ENCODE assay signal across 37 mouse cellular contexts in genomic region chr9:98523872-98524271, GRCm38 (mm10). TPM values are rescaled to one million over a fixed set of nuclear protein-coding genes. Genes with fewer than 3 reads are reported as not detected.
DNase-seq lines count a peak whose midpoint lies in the region; ATAC-seq lines count a peak whose summit lies in the region.
"Had no signal": no experiment of that assay in that cellular context is flagged by ENCODE, and none has a peak within 500 bp of the region (broad histone marks: within the 10 kb centered on the region; RNA-seq: fewer than 3 reads in every experiment).

No protein-coding gene starts in this region.

- no peak overlapping the region for H3K4me2 ChIP-seq in neural tube, embryonic 15.5 days
- H3K4me2 ChIP-seq in forebrain, embryonic 14.5 days (ENCODE audit: low read length): no peak overlapping the region
- H3K4me2 ChIP-seq: heart, embryonic 13.5 days; intestine, embryonic 15.5 days; limb, embryonic 15.5 days; liver, embryonic 13.5 days; midbrain, embryonic 11.5 days; neural tube, embryonic 13.5 days; stomach, embryonic 15.5 days had no signal

- H3K4me1 ChIP-seq in neural tube, embryonic 15.5 days: peaks cover 20% of the 10 kb centered on the region
- H3K4me1 ChIP-seq in forebrain, embryonic 14.5 days (ENCODE audit: control insufficient read depth, insufficient read depth, low read length): peaks cover 31% of the 10 kb centered on the region
- H3K4me1 ChIP-seq: heart, embryonic 13.5 days; intestine, embryonic 15.5 days; liver, embryonic 13.5 days; stomach, embryonic 15.5 days had no signal

- no peaks in the 10 kb centered on the region for H3K27me3 ChIP-seq in neural tube, embryonic 15.5 days (replicated peaks)
- no peaks in the 10 kb centered on the region for H3K27me3 ChIP-seq in forebrain, embryonic 14.5 days (replicated peaks; ENCODE audit: control insufficient read depth, insufficient read depth, low read length)
- H3K27me3 ChIP-seq: heart, embryonic 13.5 days; intestine, embryonic 15.5 days; limb, embryonic 15.5 days; liver, embryonic 13.5 days; neural tube, embryonic 13.5 days; stomach, embryonic 15.5 days had no signal

- no peak overlapping the region for H3K9ac ChIP-seq in neural tube, embryonic 15.5 days (replicated peaks)
- H3K9ac ChIP-seq in forebrain, embryonic 14.5 days (ENCODE audit: low read length): no peak overlapping the region
- H3K9ac ChIP-seq: heart, embryonic 13.5 days; intestine, embryonic 15.5 days; limb, embryonic 15.5 days; liver, embryonic 13.5 days; neural tube, embryonic 13.5 days; stomach, embryonic 15.5 days had no signal

- 0 out of 2 replicates have a peak, but pooled peaks have one; percentile 27 for ATAC-seq in neural tube, embryonic 15.5 days (ENCODE audit: low FRiP score)
- ATAC-seq in forebrain, embryonic 14.5 days: no peak
- peak; percentile 71 to 83; a peak in 3 of 4 replicates for ATAC-seq in hematopoietic stem cell, adult 5-6 weeks (replicated peaks in 1 of 2; ENCODE audit: insufficient read depth in 1 of 2, low FRiP score in 2 of 2, low TSS enrichment in 1 of 2, low read depth in 1 of 2, poor library complexity in 2 of 2, severe bottlenecking in 2 of 2)
- ATAC-seq: lung, postnatal 0 days had no signal

- WGBS in neural tube, embryonic 15.5 days: 72% methylated on average over 2 of the region's 2 CpGs
- WGBS in forebrain, embryonic 14.5 days: 76% methylated on average over 2 of the region's 2 CpGs

- no peak overlapping the region for H3K4me3 ChIP-seq in neural tube, embryonic 15.5 days (replicated peaks)
- no peak overlapping the region for H3K4me3 ChIP-seq in forebrain, embryonic 14.5 days (ENCODE audit: low read depth, low read length)
- H3K4me3 ChIP-seq: gastrocnemius, adult 2 months; heart, embryonic 13.5 days; hindbrain, embryonic 10.5 days; intestine, embryonic 15.5 days; limb, embryonic 10.5 days; limb, embryonic 15.5 days; liver, embryonic 13.5 days; myocyte; neural tube, embryonic 13.5 days; stomach, embryonic 15.5 days had no signal

- no peaks in the 10 kb centered on the region for H3K9me3 ChIP-seq in neural tube, embryonic 15.5 days (replicated peaks)
- no peaks in the 10 kb centered on the region for H3K9me3 ChIP-seq in forebrain, embryonic 14.5 days (replicated peaks; ENCODE audit: control insufficient read depth, low read length)
- H3K9me3 ChIP-seq: G1E; heart, embryonic 13.5 days; hindbrain, embryonic 10.5 days; intestine, embryonic 15.5 days; limb, embryonic 10.5 days; limb, embryonic 15.5 days; liver, embryonic 13.5 days; neural tube, embryonic 13.5 days; stomach, embryonic 15.5 days had no signal

- H3K36me3 ChIP-seq in neural tube, embryonic 15.5 days: no peaks in the 10 kb centered on the region
- H3K36me3 ChIP-seq in forebrain, embryonic 14.5 days (ENCODE audit: control insufficient read depth, insufficient read depth, low read length): no peaks in the 10 kb centered on the region
- H3K36me3 ChIP-seq: G1E; heart, embryonic 13.5 days; hindbrain, embryonic 10.5 days; intestine, embryonic 15.5 days; limb, embryonic 10.5 days; limb, embryonic 15.5 days; liver, embryonic 13.5 days; neural tube, embryonic 13.5 days; stomach, embryonic 15.5 days had no signal

- no peak overlapping the region for H3K27ac ChIP-seq in neural tube, embryonic 15.5 days (replicated peaks)
- H3K27ac ChIP-seq in forebrain, embryonic 14.5 days (ENCODE audit: low read depth, low read length): peak overlapping the region; percentile 58; the same call in 1 of the 2 replicates
- H3K27ac ChIP-seq: gastrocnemius, adult 2 months; heart, embryonic 13.5 days; hindbrain, embryonic 10.5 days; hindbrain, postnatal 0 days; kidney, postnatal 0 days; limb, embryonic 10.5 days; limb, embryonic 15.5 days; liver, embryonic 13.5 days; neural tube, embryonic 13.5 days; stomach, embryonic 15.5 days had no signal

- DNase-seq in neural tube, embryonic 10.5 days (ENCODE audit: extremely low spot score, low spot score): no peak
- no peak for DNase-seq in forebrain, embryonic 14.5 days (ENCODE audit: low spot score)
- no peak for DNase-seq in ovary, postnatal 14 days (ENCODE audit: low spot score)
- no peak for DNase-seq in thymus, postnatal 4 days
- DNase-seq: adrenal gland, adult 8-10 months; cerebellum, adult 8-10 months; cerebellum, postnatal 25 days; gastrocnemius, adult 2 months; heart, postnatal 10 days; kidney, adult 2 months; kidney, postnatal 4 days; layer of hippocampus, adult 9-11 months; liver, embryonic 13.5 days; lung, adult 18-20 months; lung, postnatal 4 days; retina, postnatal 1 day; right cerebral cortex, postnatal 14 days; thymus, adult 18-20 months; thymus, postnatal 36 days had no signal

RNA-seq across cellular contexts. Expression of gene Rbp2, which starts 38.0 kb away (rescaled TPM):
- polyA plus RNA-seq in neural tube, embryonic 15.5 days (2015; fragmentation: Nextera tagmentation; extraction: Ambion mirVana): 1.4 and 1.8 TPM in 2 replicates
- 0.37 and 0.47 TPM in 2 replicates for polyA plus RNA-seq in forebrain, embryonic 14.5 days (2014; fragmentation: Nextera tagmentation; extraction: Ambion mirVana)
- 1.1 TPM in 1 of 2 replicates, not detected in the other for total RNA-seq in hematopoietic stem cell, adult 5-6 weeks (2017)
- total RNA-seq: adrenal gland, adult 8-10 months; G1E; gastrocnemius, adult 2 months; heart, adult 8-10 months; left cerebral cortex, postnatal 10 days; midbrain, postnatal 0 days had no signal
- polyA plus RNA-seq: heart, embryonic 13.5 days; kidney, adult 2 months had no signal

RNA-seq across cellular contexts. Expression of gene Copb2, which starts 39.6 kb away (rescaled TPM):
- 112 and 124 TPM in 2 replicates for polyA plus RNA-seq in neural tube, embryonic 15.5 days (2015; fragmentation: Nextera tagmentation; extraction: Ambion mirVana)
- polyA plus RNA-seq in forebrain, embryonic 14.5 days (2014; fragmentation: Nextera tagmentation; extraction: Ambion mirVana): 150 and 151 TPM in 2 replicates
- 178 and 185 TPM in 2 replicates for total RNA-seq in hematopoietic stem cell, adult 5-6 weeks (2017)
